Mouse (Mus musculus): ENCODE data around the gene Hist3h2ba. TPM values are rescaled to one million over a fixed set of nuclear protein-coding genes. Genes with fewer than 3 reads are reported as not detected.
A peak's percentile ranks its signal among the peaks of the same experiment; 100 is the strongest.

Gene Hist3h2ba
- polyA plus RNA-seq, 1 experiment from 2014 or later: 117 TPM

GRCm38 (mm10) chr11:58917745-58918366, 30.9 kb upstream of the Hist3h2ba start, which contains the start of gene Btnl10:
TSS of gene Btnl10 (plus strand) at chr11:58917908.
- no peak for ATAC-seq (ENCODE audit: low read depth)
- Histone ChIP-seq H3K4me1 (ENCODE audit: control insufficient read depth, insufficient read depth, low read length) (no peaks in the 10 kb centered on the region), H3K36me3 (ENCODE audit: control insufficient read depth, insufficient read depth, low read length) (no peaks in the 10 kb centered on the region), H3K27ac (ENCODE audit: low read depth, low read length) (no peak within 1 kb of the TSS), H3K4me2 (ENCODE audit: low read depth, low read length) (no peak within 1 kb of the TSS), H3K27me3 (ENCODE audit: control insufficient read depth, insufficient read depth, low read length) (no peaks in the 10 kb centered on the region), H3K9ac (replicated peaks; ENCODE audit: low read depth, low read length) (no peak within 1 kb of the TSS), H3K9me3 (ENCODE audit: control insufficient read depth, low read length) (no peaks in the 10 kb centered on the region), H3K4me3 (ENCODE audit: low read depth, low read length) (no peak within 1 kb of the TSS)
- WGBS: 89% methylated on average over 12 of the region's 12 CpGs

DNA sequence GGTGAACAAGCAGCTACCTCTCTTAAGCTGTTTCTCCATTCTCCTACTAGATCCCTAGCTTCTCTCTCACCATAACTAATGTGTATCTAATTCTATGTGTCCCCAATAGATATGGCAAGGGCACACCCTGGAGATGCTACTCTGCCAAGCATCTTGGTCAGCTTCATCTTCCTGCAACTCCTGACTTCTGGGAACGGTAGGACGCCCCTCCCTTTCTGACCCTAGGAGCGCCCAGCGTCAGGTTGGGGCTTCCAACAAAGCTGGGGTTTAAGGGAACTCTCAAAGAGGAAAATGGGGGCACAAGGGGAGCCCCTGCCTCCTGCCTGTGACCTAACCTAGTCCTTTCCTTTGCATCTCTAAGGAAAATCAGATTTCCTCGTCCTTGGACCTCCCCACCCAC, 30.0 kb upstream of the Hist3h2ba start:
- Histone ChIP-seq H3K36me3 (ENCODE audit: control insufficient read depth, insufficient read depth, low read length) (no peaks in the 10 kb centered on the region), H3K4me2 (ENCODE audit: low read depth, low read length) (no peak overlapping the region), H3K4me1 (ENCODE audit: control insufficient read depth, insufficient read depth, low read length) (no peaks in the 10 kb centered on the region), H3K27ac (ENCODE audit: low read depth, low read length) (no peak overlapping the region), H3K4me3 (ENCODE audit: low read depth, low read length) (no peak overlapping the region), H3K27me3 (ENCODE audit: control insufficient read depth, insufficient read depth, low read length) (no peaks in the 10 kb centered on the region), H3K9ac (replicated peaks; ENCODE audit: low read depth, low read length) (no peak overlapping the region), H3K9me3 (ENCODE audit: control insufficient read depth, low read length) (no peaks in the 10 kb centered on the region)
- 79% methylated on average over 5 of the region's 5 CpGs for WGBS
- ATAC-seq (ENCODE audit: low read depth): no peak

- no peaks in the 10 kb centered on the region for H3K36me3 ChIP-seq (ENCODE audit: control insufficient read depth, insufficient read depth, low read length)
- no peaks in the 10 kb centered on the region for H3K9me3 ChIP-seq (ENCODE audit: control insufficient read depth, low read length)
- no peak overlapping the region for H3K27ac ChIP-seq (ENCODE audit: low read depth, low read length)
- no peak overlapping the region for H3K9ac ChIP-seq (replicated peaks; ENCODE audit: low read depth, low read length)
- no peaks in the 10 kb centered on the region for H3K4me1 ChIP-seq (ENCODE audit: control insufficient read depth, insufficient read depth, low read length)
- H3K4me2 ChIP-seq (ENCODE audit: low read depth, low read length): no peak overlapping the region
- no peak overlapping the region for H3K4me3 ChIP-seq (ENCODE audit: low read depth, low read length)
- H3K27me3 ChIP-seq (ENCODE audit: control insufficient read depth, insufficient read depth, low read length): no peaks in the 10 kb centered on the region
- no peak for ATAC-seq (ENCODE audit: low read depth)
- 85% methylated on average over 9 of the region's 9 CpGs for WGBS
Observed at GRCm38 (mm10) chr11:58922420-58922819, 26.3 kb upstream of the Hist3h2ba start.

GRCm38 (mm10) chr11:58926651-58927050, 22.1 kb upstream of the Hist3h2ba start:
- H3K36me3 ChIP-seq (ENCODE audit: control insufficient read depth, insufficient read depth, low read length): peaks cover 3% of the 10 kb centered on the region; the same call in 1 of the 2 replicates
- H3K9me3 ChIP-seq (ENCODE audit: control insufficient read depth, low read length): no peaks in the 10 kb centered on the region
- no peak for ATAC-seq (ENCODE audit: low read depth)
- no peak overlapping the region for H3K27ac ChIP-seq (ENCODE audit: low read depth, low read length)
- H3K4me1 ChIP-seq (ENCODE audit: control insufficient read depth, insufficient read depth, low read length): no peaks in the 10 kb centered on the region
- H3K4me3 ChIP-seq (ENCODE audit: low read depth, low read length): no peak overlapping the region
- no peaks in the 10 kb centered on the region for H3K27me3 ChIP-seq (ENCODE audit: control insufficient read depth, insufficient read depth, low read length)
- no peak overlapping the region for H3K4me2 ChIP-seq (ENCODE audit: low read depth, low read length)
- WGBS: 96% methylated on average over 2 of the region's 3 CpGs
- H3K9ac ChIP-seq (replicated peaks; ENCODE audit: low read depth, low read length): no peak overlapping the region

DNA sequence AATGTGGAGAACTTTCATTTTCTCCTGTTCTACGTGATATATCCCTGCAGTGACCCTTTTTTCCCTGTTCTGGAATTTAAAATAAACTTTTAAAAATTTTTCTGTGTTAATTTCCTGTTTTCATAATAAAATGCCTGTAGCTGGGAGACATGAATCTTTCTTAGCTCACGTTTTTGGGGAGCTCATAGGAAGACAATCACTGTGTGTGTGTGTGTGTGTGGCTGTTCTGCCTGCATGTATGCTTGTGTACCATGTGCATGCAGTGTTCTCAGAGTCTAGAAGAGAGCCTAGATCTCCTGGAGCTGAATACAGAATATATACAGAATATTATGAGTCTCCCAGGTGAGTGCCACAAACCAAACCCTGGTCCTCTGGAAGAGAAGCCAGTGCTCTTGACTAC, 21.7 kb upstream of the Hist3h2ba start:
- no peak for ATAC-seq (ENCODE audit: low read depth)
- no peaks in the 10 kb centered on the region for H3K9me3 ChIP-seq (ENCODE audit: control insufficient read depth, low read length)
- H3K27me3 ChIP-seq (ENCODE audit: control insufficient read depth, insufficient read depth, low read length): no peaks in the 10 kb centered on the region
- H3K9ac ChIP-seq (replicated peaks; ENCODE audit: low read depth, low read length): no peak overlapping the region
- no peak overlapping the region for H3K4me3 ChIP-seq (ENCODE audit: low read depth, low read length)
- H3K36me3 ChIP-seq (ENCODE audit: control insufficient read depth, insufficient read depth, low read length): peaks cover 7% of the 10 kb centered on the region; the same call in 1 of the 2 replicates
- 84% methylated on average over 2 of the region's 2 CpGs for WGBS
- H3K4me2 ChIP-seq (ENCODE audit: low read depth, low read length): no peak overlapping the region
- no peaks in the 10 kb centered on the region for H3K4me1 ChIP-seq (ENCODE audit: control insufficient read depth, insufficient read depth, low read length)
- H3K27ac ChIP-seq (ENCODE audit: low read depth, low read length): no peak overlapping the region

DNA sequence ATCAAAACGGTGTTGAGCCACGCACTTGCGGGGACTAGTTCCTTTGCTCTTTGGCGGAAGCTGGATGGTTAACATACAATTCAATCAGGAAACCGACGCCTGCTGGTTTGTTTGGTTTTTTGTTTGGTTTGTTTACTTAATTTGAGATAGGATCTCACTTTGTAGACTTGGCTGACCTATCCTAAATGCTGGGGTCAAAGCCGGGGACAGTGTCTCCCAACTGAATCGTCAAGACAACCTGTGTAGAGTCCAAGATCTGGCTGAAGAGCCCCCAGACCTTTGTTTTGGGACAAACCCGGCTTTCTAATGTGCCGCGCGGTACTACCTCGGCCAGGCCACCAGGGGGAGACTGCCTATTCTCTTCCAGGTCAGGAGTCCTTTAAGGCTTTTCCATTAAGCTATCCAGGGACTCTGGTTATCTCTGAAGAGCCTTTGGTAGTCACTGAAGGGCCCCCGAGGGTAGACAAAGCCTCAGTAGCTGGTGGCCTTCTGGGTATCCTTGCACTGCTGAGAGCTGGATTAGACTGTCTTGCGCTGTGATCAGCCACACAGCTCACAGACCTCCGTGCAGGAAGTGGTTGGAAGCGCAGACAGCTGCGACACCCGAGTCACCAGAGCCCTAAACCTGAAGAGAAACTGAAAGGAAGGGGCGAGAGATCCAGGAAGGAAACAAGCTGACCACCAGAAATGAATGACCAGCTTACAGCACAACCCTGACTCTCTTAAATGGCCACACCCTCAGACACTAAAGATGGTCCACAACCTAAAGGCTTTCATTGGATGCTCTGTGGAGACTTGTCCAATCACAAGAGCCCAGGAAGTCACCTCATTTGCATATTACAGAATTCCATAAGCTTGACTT, 20.7 kb upstream of the Hist3h2ba start:
- no peak overlapping the region; the same call in 1 of the 2 replicates for H3K4me3 ChIP-seq (ENCODE audit: low read depth, low read length)

DNA sequence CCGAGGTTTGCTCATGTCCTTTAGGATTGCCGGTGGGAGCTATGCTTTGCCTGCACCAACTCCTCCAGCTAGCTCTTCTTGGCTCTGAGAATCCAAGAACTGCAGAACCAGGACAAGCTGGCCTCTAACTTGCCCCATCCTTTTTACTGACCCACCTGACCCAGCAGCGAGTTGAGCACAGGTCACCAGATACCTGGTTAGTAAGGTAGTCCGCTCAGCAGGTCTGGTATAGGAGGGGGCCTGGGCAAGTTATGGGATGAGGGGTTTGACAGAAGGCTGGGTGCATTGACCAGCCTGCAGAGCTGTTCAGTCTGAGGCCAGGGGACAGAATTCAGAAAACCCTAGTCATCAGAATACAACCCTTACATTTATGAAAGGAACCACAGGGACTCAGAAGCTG, 19.7 kb upstream of the Hist3h2ba start:
- Histone ChIP-seq H3K27ac (ENCODE audit: low read depth, low read length) (no peak overlapping the region), H3K4me3 (ENCODE audit: low read depth, low read length) (no peak overlapping the region), H3K9ac (replicated peaks; ENCODE audit: low read depth, low read length) (no peak overlapping the region), H3K4me1 (ENCODE audit: control insufficient read depth, insufficient read depth, low read length) (no peaks in the 10 kb centered on the region), H3K4me2 (ENCODE audit: low read depth, low read length) (no peak overlapping the region), H3K36me3 (ENCODE audit: control insufficient read depth, insufficient read depth, low read length) (peaks cover 21% of the 10 kb centered on the region), H3K9me3 (ENCODE audit: control insufficient read depth, low read length) (no peaks in the 10 kb centered on the region), H3K27me3 (ENCODE audit: control insufficient read depth, insufficient read depth, low read length) (no peaks in the 10 kb centered on the region)
- WGBS: 77% methylated on average over 4 of the region's 4 CpGs
- no peak for ATAC-seq (ENCODE audit: low read depth)

More for the DNA sequence above, 20.7 kb upstream of the Hist3h2ba start:
- 41% methylated on average over 20 of the region's 20 CpGs for WGBS
- Histone ChIP-seq H3K36me3 (ENCODE audit: control insufficient read depth, insufficient read depth, low read length) (peaks cover 11% of the 10 kb centered on the region), H3K27me3 (ENCODE audit: control insufficient read depth, insufficient read depth, low read length) (no peaks in the 10 kb centered on the region), H3K9ac (replicated peaks; ENCODE audit: low read depth, low read length) (no peak overlapping the region), H3K9me3 (ENCODE audit: control insufficient read depth, low read length) (no peaks in the 10 kb centered on the region), H3K4me1 (ENCODE audit: control insufficient read depth, insufficient read depth, low read length) (no peaks in the 10 kb centered on the region), H3K27ac (ENCODE audit: low read depth, low read length) (0 out of 2 replicates have a peak overlapping the region, but pooled peaks have one; percentile 28), H3K4me2 (ENCODE audit: low read depth, low read length) (peak overlapping the region; percentile 23; the same call in 1 of the 2 replicates)
- peak; percentile 57; the same call in 1 of the 2 replicates for ATAC-seq (ENCODE audit: low read depth)

GRCm38 (mm10) chr11:58929641-58930040, 19.1 kb upstream of the Hist3h2ba start:
- Histone ChIP-seq H3K4me1 (ENCODE audit: control insufficient read depth, insufficient read depth, low read length) (no peaks in the 10 kb centered on the region), H3K9ac (replicated peaks; ENCODE audit: low read depth, low read length) (no peak overlapping the region)
- 61% methylated on average over 3 of the region's 3 CpGs for WGBS

DNA sequence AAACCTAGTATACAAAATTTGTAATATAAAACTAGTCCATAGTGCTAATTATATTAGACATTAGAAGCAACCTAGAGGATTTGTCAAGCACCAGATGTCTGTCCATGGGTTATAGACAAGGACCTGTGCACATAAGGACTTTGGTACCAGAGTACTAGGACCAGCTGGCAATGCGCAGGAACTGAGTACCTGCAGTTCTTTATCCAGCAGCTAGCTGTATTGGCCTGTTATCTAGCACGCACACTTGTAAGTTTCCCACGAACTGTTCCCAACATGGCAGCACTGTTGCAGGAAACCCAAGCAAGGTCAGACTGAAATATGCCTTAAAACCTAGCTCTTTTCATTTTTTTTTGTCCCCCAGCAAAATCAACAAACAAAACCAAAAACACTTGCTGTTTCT, 18.5 kb upstream of the Hist3h2ba start:
- H3K9ac ChIP-seq (replicated peaks; ENCODE audit: low read depth, low read length): no peak overlapping the region
- H3K4me3 ChIP-seq (ENCODE audit: low read depth, low read length): no peak overlapping the region
- H3K4me2 ChIP-seq (ENCODE audit: low read depth, low read length): no peak overlapping the region
- ATAC-seq (ENCODE audit: low read depth): no peak
- H3K27ac ChIP-seq (ENCODE audit: low read depth, low read length): no peak overlapping the region
- no peaks in the 10 kb centered on the region for H3K4me1 ChIP-seq (ENCODE audit: control insufficient read depth, insufficient read depth, low read length)
- peaks cover 26% of the 10 kb centered on the region for H3K36me3 ChIP-seq (ENCODE audit: control insufficient read depth, insufficient read depth, low read length)
- no peaks in the 10 kb centered on the region for H3K9me3 ChIP-seq (ENCODE audit: control insufficient read depth, low read length)
- 93% methylated on average over 3 of the region's 3 CpGs for WGBS
- no peaks in the 10 kb centered on the region for H3K27me3 ChIP-seq (ENCODE audit: control insufficient read depth, insufficient read depth, low read length)

More at GRCm38 (mm10) chr11:58929641-58930040, 19.1 kb upstream of the Hist3h2ba start:
- Histone ChIP-seq H3K27me3 (ENCODE audit: control insufficient read depth, insufficient read depth, low read length) (no peaks in the 10 kb centered on the region), H3K9me3 (ENCODE audit: control insufficient read depth, low read length) (no peaks in the 10 kb centered on the region), H3K27ac (ENCODE audit: low read depth, low read length) (no peak overlapping the region), H3K4me2 (ENCODE audit: low read depth, low read length) (no peak overlapping the region), H3K4me3 (ENCODE audit: low read depth, low read length) (no peak overlapping the region), H3K36me3 (ENCODE audit: control insufficient read depth, insufficient read depth, low read length) (peaks cover 26% of the 10 kb centered on the region)
- no peak for ATAC-seq (ENCODE audit: low read depth)
